Mouse (Mus musculus) lung, embryonic 15.5 days (tissue): ENCODE data around the gene Sox13. TPM values are rescaled to one million over a fixed set of nuclear protein-coding genes. Genes with fewer than 3 reads are reported as not detected.
A peak's percentile ranks its signal among the peaks of the same experiment; 100 is the strongest.

ENCODE experiments used
- ATAC-seq: fragments of 200-750 bp; cut with Nextera tagmentation; 2 replicates; pipeline ENCODE4 v1.8.0; 2017; ENCODE audit warnings: moderate number of reproducible peaks, borderline replicate concordance; ENCODE audit not compliant: low FRiP score, low TSS enrichment; ENCODE audit errors: extremely low read depth
- H3K27ac ChIP-seq: fragments of 300-500 bp; sonication (generic); 2 replicates; pipeline ENCODE4 v1.5.1; 2015; ENCODE audit warnings: moderate library complexity, mild to moderate bottlenecking, inconsistent platforms
- H3K27me3 ChIP-seq: fragments of 300-500 bp; sonication (generic); 2 replicates; pipeline ENCODE4 v1.6.1; 2015; ENCODE audit warnings: inconsistent platforms
- H3K36me3 ChIP-seq: fragments of 300-500 bp; sonication (generic); 2 replicates; pipeline ENCODE4 v1.6.1; 2015; ENCODE audit warnings: inconsistent platforms
- H3K4me1 ChIP-seq: fragments of 300-500 bp; sonication (generic); 2 replicates; pipeline ENCODE4 v1.6.1; 2015; ENCODE audit warnings: inconsistent platforms
- H3K4me2 ChIP-seq: fragments of 300-500 bp; sonication (generic); 2 replicates; pipeline ENCODE4 v1.6.1; 2015; ENCODE audit warnings: inconsistent platforms, mild to moderate bottlenecking, moderate library complexity
- H3K4me3 ChIP-seq: fragments of 300-500 bp; sonication (generic); 2 replicates; pipeline ENCODE4 v1.5.1; 2015; ENCODE audit warnings: mild to moderate bottlenecking, inconsistent platforms
- H3K9ac ChIP-seq: fragments of 300-500 bp; sonication (generic); 2 replicates; pipeline ENCODE4 v1.6.1; 2015; ENCODE audit warnings: inconsistent platforms
- H3K9me3 ChIP-seq: fragments of 300-500 bp; sonication (generic); 2 replicates; pipeline ENCODE4 v1.6.1; 2016; ENCODE audit warnings: inconsistent platforms
- WGBS: fragments of 180-500 bp; shearing (Covaris S2); methylation state at CpG from one replicate; pipeline ENCODE4 v1.1.7; 2015; 5-methylcytosine and 5-hydroxymethylcytosine counted together
- polyA plus RNA-seq: library from polyadenylated mRNA; unstranded; fragments of >200 nt; fragmentation: Nextera tagmentation; extraction: Ambion mirVana; gene quantifications from 2 replicates; pipeline ENCODE4 v1.2.1, GENCODE M21; 2015

Gene Sox13
- polyA plus RNA-seq, 1 experiment from 2014 or later: 9.0 TPM

- Histone ChIP-seq H3K4me1 (peaks cover 47% of the 10 kb centered on the region), H3K27me3 (no peaks in the 10 kb centered on the region), H3K36me3 (no peaks in the 10 kb centered on the region), H3K27ac (peak overlapping the region; percentile 65), H3K9ac (no peak overlapping the region), H3K9me3 (no peaks in the 10 kb centered on the region), H3K4me2 (no peak overlapping the region; the same call in 1 of the 2 replicates), H3K4me3 (no peak overlapping the region)
- WGBS: 41% methylated on average over 9 of the region's 9 CpGs
- no peak for ATAC-seq
Observed at GRCm38 (mm10) chr1:133412941-133413340, 11.2 kb downstream of the Sox13 start.

GRCm38 (mm10) chr1:133411506-133412147, 12.6 kb downstream of the Sox13 start:
- no peak for ATAC-seq
- no peak overlapping the region for H3K4me3 ChIP-seq
- H3K9me3 ChIP-seq: no peaks in the 10 kb centered on the region
- H3K36me3 ChIP-seq: no peaks in the 10 kb centered on the region
- peaks cover 41% of the 10 kb centered on the region for H3K4me1 ChIP-seq
- no peak overlapping the region for H3K27ac ChIP-seq
- H3K9ac ChIP-seq: no peak overlapping the region
- WGBS: 78% methylated on average over 8 of the region's 8 CpGs
- no peaks in the 10 kb centered on the region for H3K27me3 ChIP-seq
- no peak overlapping the region for H3K4me2 ChIP-seq

GRCm38 (mm10) chr1:133409786-133410185, 14.4 kb downstream of the Sox13 start:
- 69% methylated on average over 9 of the region's 9 CpGs for WGBS
- H3K9me3 ChIP-seq: no peaks in the 10 kb centered on the region
- no peaks in the 10 kb centered on the region for H3K36me3 ChIP-seq
- H3K27me3 ChIP-seq: no peaks in the 10 kb centered on the region
- H3K4me2 ChIP-seq: no peak overlapping the region
- no peak overlapping the region for H3K4me3 ChIP-seq
- no peak for ATAC-seq
- H3K4me1 ChIP-seq: peaks cover 33% of the 10 kb centered on the region
- no peak overlapping the region for H3K9ac ChIP-seq
- no peak overlapping the region for H3K27ac ChIP-seq

GRCm38 (mm10) chr1:133408880-133409516, 15.2 kb downstream of the Sox13 start:
- WGBS: 36% methylated on average over 6 of the region's 6 CpGs
- no peaks in the 10 kb centered on the region for H3K9me3 ChIP-seq
- no peaks in the 10 kb centered on the region for H3K36me3 ChIP-seq
- no peaks in the 10 kb centered on the region for H3K27me3 ChIP-seq
- H3K9ac ChIP-seq: no peak overlapping the region
- no peak overlapping the region for H3K4me2 ChIP-seq
- peaks cover 26% of the 10 kb centered on the region for H3K4me1 ChIP-seq
- no peak overlapping the region for H3K4me3 ChIP-seq
- no peak for ATAC-seq
- H3K27ac ChIP-seq: no peak overlapping the region

GRCm38 (mm10) chr1:133408321-133408720, 15.9 kb downstream of the Sox13 start:
- Histone ChIP-seq H3K4me1 (peaks cover 24% of the 10 kb centered on the region), H3K27ac (no peak overlapping the region)
- ATAC-seq: no peak

GRCm38 (mm10) chr1:133407436-133407835, 16.7 kb downstream of the Sox13 start:
- Histone ChIP-seq H3K9me3 (no peaks in the 10 kb centered on the region), H3K36me3 (no peaks in the 10 kb centered on the region), H3K27ac (peak overlapping the region; percentile 19; the same call in 1 of the 2 replicates), H3K27me3 (no peaks in the 10 kb centered on the region), H3K9ac (no peak overlapping the region), H3K4me3 (no peak overlapping the region), H3K4me2 (no peak overlapping the region), H3K4me1 (peaks cover 15% of the 10 kb centered on the region)
- ATAC-seq: no peak
- 49% methylated on average over 6 of the region's 6 CpGs for WGBS

More at GRCm38 (mm10) chr1:133408321-133408720, 15.9 kb downstream of the Sox13 start:
- no peaks in the 10 kb centered on the region for H3K36me3 ChIP-seq
- H3K9me3 ChIP-seq: no peaks in the 10 kb centered on the region
- no peak overlapping the region for H3K4me3 ChIP-seq
- H3K9ac ChIP-seq: no peak overlapping the region
- H3K27me3 ChIP-seq: no peaks in the 10 kb centered on the region
- no peak overlapping the region for H3K4me2 ChIP-seq
- WGBS: 56% methylated on average over 9 of the region's 9 CpGs

- Histone ChIP-seq H3K9ac (no peak overlapping the region), H3K27ac (peak overlapping the region; percentile 19; the same call in 1 of the 2 replicates), H3K9me3 (no peaks in the 10 kb centered on the region), H3K4me2 (no peak overlapping the region), H3K4me3 (no peak overlapping the region), H3K36me3 (no peaks in the 10 kb centered on the region), H3K27me3 (no peaks in the 10 kb centered on the region), H3K4me1 (peaks cover 13% of the 10 kb centered on the region)
- ATAC-seq: no peak
- WGBS: 48% methylated on average over 7 of the region's 7 CpGs
Observed at GRCm38 (mm10) chr1:133406614-133407013, 17.6 kb downstream of the Sox13 start.

GRCm38 (mm10) chr1:133404005-133404404, 20.2 kb downstream of the Sox13 start:
- peaks cover 24% of the 10 kb centered on the region for H3K4me1 ChIP-seq
- no peaks in the 10 kb centered on the region for H3K27me3 ChIP-seq
- H3K9me3 ChIP-seq: no peaks in the 10 kb centered on the region
- H3K4me2 ChIP-seq: no peak overlapping the region
- no peak for ATAC-seq
- no peaks in the 10 kb centered on the region for H3K36me3 ChIP-seq
- H3K27ac ChIP-seq: no peak overlapping the region
- no peak overlapping the region for H3K9ac ChIP-seq
- 57% methylated on average over 4 of the region's 4 CpGs for WGBS
- no peak overlapping the region for H3K4me3 ChIP-seq

GRCm38 (mm10) chr1:133400014-133400725, 24.0 kb downstream of the Sox13 start:
- Histone ChIP-seq H3K9me3 (no peaks in the 10 kb centered on the region), H3K9ac (no peak overlapping the region), H3K36me3 (no peaks in the 10 kb centered on the region), H3K4me3 (no peak overlapping the region), H3K4me1 (peaks cover 24% of the 10 kb centered on the region), H3K27me3 (no peaks in the 10 kb centered on the region), H3K27ac (peak overlapping the region; percentile 27), H3K4me2 (no peak overlapping the region)
- 0 out of 2 replicates have a peak, but pooled peaks have one; percentile 23 for ATAC-seq
- 60% methylated on average over 13 of the region's 13 CpGs for WGBS

GRCm38 (mm10) chr1:133397483-133398237, 26.5 kb downstream of the Sox13 start:
- Histone ChIP-seq H3K9me3 (no peaks in the 10 kb centered on the region), H3K27ac (peak overlapping the region; percentile 63), H3K27me3 (no peaks in the 10 kb centered on the region), H3K9ac (no peak overlapping the region), H3K4me1 (peaks cover 24% of the 10 kb centered on the region), H3K36me3 (peaks cover 2% of the 10 kb centered on the region; the same call in 1 of the 2 replicates), H3K4me2 (no peak overlapping the region), H3K4me3 (no peak overlapping the region)
- peak; percentile 60 for ATAC-seq
- WGBS: 24% methylated on average over 17 of the region's 17 CpGs

- 80% methylated on average over 5 of the region's 5 CpGs for WGBS
- Histone ChIP-seq H3K36me3 (peaks cover 5% of the 10 kb centered on the region; the same call in 1 of the 2 replicates), H3K4me2 (no peak overlapping the region), H3K9ac (no peak overlapping the region), H3K4me1 (peaks cover 24% of the 10 kb centered on the region), H3K4me3 (no peak overlapping the region), H3K27me3 (no peaks in the 10 kb centered on the region), H3K9me3 (no peaks in the 10 kb centered on the region), H3K27ac (peak overlapping the region; percentile 59)
- no peak for ATAC-seq
Observed at GRCm38 (mm10) chr1:133397094-133397482, 27.1 kb downstream of the Sox13 start.
